Mouse (Mus musculus) neural tube, embryonic 12.5 days (tissue): ENCODE data around the gene Hoxd11. TPM values are rescaled to one million over a fixed set of nuclear protein-coding genes. Genes with fewer than 3 reads are reported as not detected.

ENCODE experiments used
- ATAC-seq: fragments of 200-750 bp; cut with Nextera tagmentation; 2 replicates; pipeline ENCODE4 v1.8.0; 2017; ENCODE audit warnings: low read depth, mild to moderate bottlenecking, moderate TSS enrichment, moderate library complexity; ENCODE audit not compliant: low FRiP score
- H3K27ac ChIP-seq: fragments of 300-500 bp; sonication (generic); 2 replicates; pipeline ENCODE4 v1.5.1; 2016
- H3K27me3 ChIP-seq: fragments of 300-500 bp; sonication (generic); replicated peaks from 2 replicates; pipeline ENCODE4 v1.6.1; 2016; ENCODE audit warnings: mild to moderate bottlenecking
- H3K36me3 ChIP-seq: fragments of 300-500 bp; sonication (generic); 2 replicates; pipeline ENCODE4 v1.6.1; 2016; ENCODE audit warnings: mild to moderate bottlenecking
- H3K4me1 ChIP-seq: fragments of 300-500 bp; sonication (generic); 2 replicates; pipeline ENCODE4 v1.6.1; 2016
- H3K4me2 ChIP-seq: fragments of 300-500 bp; sonication (generic); replicated peaks from 2 replicates; pipeline ENCODE4 v1.6.1; 2016; ENCODE audit warnings: mild to moderate bottlenecking
- H3K4me3 ChIP-seq: fragments of 300-500 bp; sonication (generic); 2 replicates; pipeline ENCODE4 v1.5.1; 2016
- H3K9ac ChIP-seq: fragments of 300-500 bp; sonication (generic); 2 replicates; pipeline ENCODE4 v1.6.1; 2016; ENCODE audit warnings: mild to moderate bottlenecking
- H3K9me3 ChIP-seq: fragments of 300-500 bp; sonication (generic); 2 replicates; pipeline ENCODE4 v1.6.1; 2016; ENCODE audit warnings: mild to moderate bottlenecking
- WGBS: fragments of 180-500 bp; shearing (Covaris S2); methylation state at CpG from one replicate; pipeline ENCODE4 v1.1.7; 2016; 5-methylcytosine and 5-hydroxymethylcytosine counted together
- polyA plus RNA-seq: library from polyadenylated mRNA; unstranded; fragments of >200 nt; fragmentation: Nextera tagmentation; extraction: Ambion mirVana; gene quantifications from 2 replicates; pipeline ENCODE4 v1.2.1, GENCODE M21; 2016

Hoxd11 gene
- polyA plus RNA-seq, 1 experiment from 2014 or later = 19.1 TPM

GRCm38 (mm10) chr2:74687698-74688555 lies 8.6 kb downstream of the Hoxd11 start:
- Histone ChIP-seq H3K9ac (peak overlapping the region; percentile 70), H3K9me3 (no peaks in the 10 kb centered on the region), H3K27me3 (peaks cover 80% of the 10 kb centered on the region), H3K4me3 (peak overlapping the region; percentile 43), H3K4me2 (peak overlapping the region; percentile 55), H3K4me1 (peaks cover under 1% of the 10 kb centered on the region), H3K27ac (no peak overlapping the region; the same call in 1 of the 2 replicates), H3K36me3 (no peaks in the 10 kb centered on the region)
- WGBS = 1% methylated on average over 31 of the region's 31 CpGs
- no peak for ATAC-seq

- peak overlapping the region; percentile 80; the same call in 1 of the 2 replicates for H3K27ac ChIP-seq
- no peaks in the 10 kb centered on the region for H3K4me1 ChIP-seq
- ATAC-seq = no peak
- peak overlapping the region; percentile 61 for H3K9ac ChIP-seq
- peak overlapping the region; percentile 55 for H3K4me2 ChIP-seq
- H3K9me3 ChIP-seq = no peaks in the 10 kb centered on the region
- 3% methylated on average over 12 of the region's 12 CpGs for WGBS
- peaks cover 79% of the 10 kb centered on the region for H3K27me3 ChIP-seq
- no peaks in the 10 kb centered on the region for H3K36me3 ChIP-seq
- peak overlapping the region; percentile 30; the same call in 1 of the 2 replicates for H3K4me3 ChIP-seq
Observed at GRCm38 (mm10) chr2:74688795-74689573, 9.6 kb downstream of the Hoxd11 start.

GRCm38 (mm10) chr2:74689574-74690337 lies 10.4 kb downstream of the Hoxd11 start:
- Histone ChIP-seq H3K27ac (peak overlapping the region; percentile 80), H3K9me3 (no peaks in the 10 kb centered on the region), H3K4me3 (peak overlapping the region; percentile 30), H3K4me1 (no peaks in the 10 kb centered on the region), H3K9ac (peak overlapping the region; percentile 61), H3K4me2 (peak overlapping the region; percentile 55), H3K27me3 (peaks cover 77% of the 10 kb centered on the region), H3K36me3 (no peaks in the 10 kb centered on the region)
- WGBS = under 1% methylated on average over 24 of the region's 24 CpGs
- no peak for ATAC-seq

- peak overlapping the region; percentile 75 for H3K9ac ChIP-seq
- H3K36me3 ChIP-seq = no peaks in the 10 kb centered on the region
Observed at GRCm38 (mm10) chr2:74690338-74690716, 11.0 kb downstream of the Hoxd11 start.

GRCm38 (mm10) chr2:74691022-74691951 lies 11.9 kb downstream of the Hoxd11 start, which contains the start of gene Hoxd10:
TSS of gene Hoxd10 (plus strand) at chr2:74691924.
- Histone ChIP-seq H3K4me3 (peak within 1 kb of the TSS; percentile 42), H3K9me3 (no peaks in the 10 kb centered on the region), H3K27ac (peak within 1 kb of the TSS; percentile 69), H3K9ac (peak within 1 kb of the TSS; percentile 76), H3K4me2 (peak within 1 kb of the TSS; percentile 75), H3K36me3 (no peaks in the 10 kb centered on the region), H3K27me3 (peaks cover 83% of the 10 kb centered on the region), H3K4me1 (peaks cover 3% of the 10 kb centered on the region; the same call in 1 of the 2 replicates)
- WGBS = under 1% methylated on average over 56 of the region's 56 CpGs
- ATAC-seq = peak; percentile 89

More at GRCm38 (mm10) chr2:74690338-74690716, 11.0 kb downstream of the Hoxd11 start:
- WGBS = 4% methylated on average over 8 of the region's 8 CpGs
- Histone ChIP-seq H3K9me3 (no peaks in the 10 kb centered on the region), H3K4me3 (peak overlapping the region; percentile 30), H3K27me3 (peaks cover 77% of the 10 kb centered on the region), H3K27ac (no peak overlapping the region), H3K4me1 (no peaks in the 10 kb centered on the region), H3K4me2 (peak overlapping the region; percentile 75)
- ATAC-seq = no peak

GRCm38 (mm10) chr2:74691995-74692807 lies 12.8 kb downstream of the Hoxd11 start:
- H3K27me3 ChIP-seq = peaks cover 83% of the 10 kb centered on the region
- ATAC-seq = no peak
- H3K9ac ChIP-seq = peak overlapping the region; percentile 76
- WGBS = 4% methylated on average over 35 of the region's 35 CpGs
- H3K4me3 ChIP-seq = peak overlapping the region; percentile 42
- H3K36me3 ChIP-seq = no peaks in the 10 kb centered on the region
- H3K9me3 ChIP-seq = no peaks in the 10 kb centered on the region
- peak overlapping the region; percentile 75 for H3K4me2 ChIP-seq
- peaks cover 8% of the 10 kb centered on the region for H3K4me1 ChIP-seq
- peak overlapping the region; percentile 1; the same call in 1 of the 2 replicates for H3K27ac ChIP-seq

- peak overlapping the region; percentile 1; the same call in 1 of the 2 replicates for H3K27ac ChIP-seq
- H3K4me1 ChIP-seq = peaks cover 15% of the 10 kb centered on the region
- no peaks in the 10 kb centered on the region for H3K36me3 ChIP-seq
- peaks cover 81% of the 10 kb centered on the region for H3K27me3 ChIP-seq
- H3K9me3 ChIP-seq = no peaks in the 10 kb centered on the region
- WGBS = 2% methylated on average over 20 of the region's 20 CpGs
- peak overlapping the region; percentile 76 for H3K9ac ChIP-seq
- peak overlapping the region; percentile 75 for H3K4me2 ChIP-seq
- no peak for ATAC-seq
- peak overlapping the region; percentile 42 for H3K4me3 ChIP-seq
Observed at GRCm38 (mm10) chr2:74692808-74693431, 13.6 kb downstream of the Hoxd11 start.

- Histone ChIP-seq H3K9me3 (no peaks in the 10 kb centered on the region), H3K4me2 (peak overlapping the region; percentile 75), H3K27ac (0 out of 2 replicates have a peak overlapping the region, but pooled peaks have one; percentile 1), H3K4me1 (peaks cover 17% of the 10 kb centered on the region), H3K27me3 (peaks cover 80% of the 10 kb centered on the region), H3K36me3 (no peaks in the 10 kb centered on the region), H3K4me3 (peak overlapping the region; percentile 42), H3K9ac (peak overlapping the region; percentile 76)
- ATAC-seq = no peak
- WGBS = 6% methylated on average over 4 of the region's 4 CpGs
Observed at GRCm38 (mm10) chr2:74693432-74693827, 14.1 kb downstream of the Hoxd11 start.

GRCm38 (mm10) chr2:74694066-74694465 lies 14.7 kb downstream of the Hoxd11 start:
- H3K9me3 ChIP-seq = no peaks in the 10 kb centered on the region
- H3K36me3 ChIP-seq = no peaks in the 10 kb centered on the region
- H3K4me3 ChIP-seq = peak overlapping the region; percentile 26
- H3K27me3 ChIP-seq = peaks cover 79% of the 10 kb centered on the region
- peak overlapping the region; percentile 76 for H3K9ac ChIP-seq
- peak overlapping the region; percentile 75 for H3K4me2 ChIP-seq
- peaks cover 19% of the 10 kb centered on the region for H3K4me1 ChIP-seq
- ATAC-seq = no peak
- H3K27ac ChIP-seq = no peak overlapping the region
- WGBS = 1% methylated on average over 16 of the region's 16 CpGs

GRCm38 (mm10) chr2:74695383-74695782 lies 16.0 kb downstream of the Hoxd11 start:
- Histone ChIP-seq H3K9me3 (no peaks in the 10 kb centered on the region), H3K27me3 (peaks cover 81% of the 10 kb centered on the region), H3K4me3 (peak overlapping the region; percentile 11; the same call in 1 of the 2 replicates), H3K9ac (peak overlapping the region; percentile 18; the same call in 1 of the 2 replicates), H3K36me3 (no peaks in the 10 kb centered on the region), H3K27ac (no peak overlapping the region), H3K4me1 (peaks cover 23% of the 10 kb centered on the region), H3K4me2 (peak overlapping the region; percentile 75)
- WGBS = 15% methylated on average over 1 of the region's 1 CpGs
- no peak for ATAC-seq
